Mouse (Mus musculus): ENCODE measurements around the gene Krtap16-3.

- TF ChIP-seq EP300 (optimal IDR thresholded peaks at IDR 0.05) (no peak), CTCF (IDR thresholded peaks at IDR 0.05; ENCODE audit: low read depth) (no peak)
These were observed 21.6 kb downstream of the Krtap16-3 start for GRCm38 (mm10) chr16:88941106-88941505.
